Mouse (Mus musculus) liver, embryonic 13.5 days (tissue): ENCODE measurements around the gene Phlpp1. TPM values are rescaled to one million over a fixed set of nuclear protein-coding genes. Genes with fewer than 3 reads are reported as not detected.

ENCODE experiments used
- ATAC-seq: fragments of 200-750 bp; cut with Nextera tagmentation; 2 replicates; pipeline ENCODE4 v1.8.0; 2017; ENCODE audit warnings: low read depth, mild to moderate bottlenecking, moderate number of reproducible peaks, moderate library complexity
- DNase-seq: peaks from one replicate; pipeline ENCODE4 v3.0.0; 2022
- H3K27ac ChIP-seq: fragments of 300-500 bp; sonication (generic); 2 replicates; pipeline ENCODE4 v1.5.1; 2015; ENCODE audit warnings: moderate library complexity, mild to moderate bottlenecking, inconsistent platforms
- H3K27me3 ChIP-seq: fragments of 300-500 bp; sonication (generic); 2 replicates; pipeline ENCODE4 v1.6.1; 2015; ENCODE audit warnings: mild to moderate bottlenecking, inconsistent platforms
- H3K36me3 ChIP-seq: fragments of 300-500 bp; sonication (generic); 2 replicates; pipeline ENCODE4 v1.6.1; 2015; ENCODE audit warnings: mild to moderate bottlenecking, inconsistent platforms
- H3K4me1 ChIP-seq: fragments of 300-500 bp; sonication (generic); replicated peaks from 2 replicates; pipeline ENCODE4 v1.6.1; 2015; ENCODE audit warnings: inconsistent platforms
- H3K4me2 ChIP-seq: fragments of 300-500 bp; sonication (generic); 2 replicates; pipeline ENCODE4 v1.6.1; 2015; ENCODE audit warnings: inconsistent platforms, mild to moderate bottlenecking, moderate library complexity
- H3K4me3 ChIP-seq: fragments of 300-500 bp; sonication (generic); replicated peaks from 2 replicates; pipeline ENCODE4 v1.5.1; 2015; ENCODE audit warnings: mild to moderate bottlenecking, inconsistent platforms
- H3K9ac ChIP-seq: fragments of 300-500 bp; sonication (generic); 2 replicates; pipeline ENCODE4 v1.6.1; 2015; ENCODE audit warnings: mild to moderate bottlenecking, inconsistent platforms
- H3K9me3 ChIP-seq: fragments of 300-500 bp; sonication (generic); replicated peaks from 2 replicates; pipeline ENCODE4 v1.6.1; 2016; ENCODE audit warnings: inconsistent platforms
- WGBS: fragments of 180-500 bp; shearing (Covaris S2); methylation state at CpG from one replicate; pipeline ENCODE4 v1.1.7; 2015; ENCODE audit not compliant: insufficient replicate concordance; 5-methylcytosine and 5-hydroxymethylcytosine counted together
- polyA plus RNA-seq: library from polyadenylated mRNA; unstranded; fragments of >200 nt; fragmentation: Nextera tagmentation; extraction: Ambion mirVana; gene quantifications from 2 replicates; pipeline ENCODE4 v1.2.1, GENCODE M21; 2015

The Phlpp1 gene
- polyA plus RNA-seq, 1 experiment from 2014 or later = 0.61 TPM

- no peak for ATAC-seq
Observed at GRCm38 (mm10) chr1:106320583-106320982, 149.0 kb downstream of the Phlpp1 start.

DNA sequence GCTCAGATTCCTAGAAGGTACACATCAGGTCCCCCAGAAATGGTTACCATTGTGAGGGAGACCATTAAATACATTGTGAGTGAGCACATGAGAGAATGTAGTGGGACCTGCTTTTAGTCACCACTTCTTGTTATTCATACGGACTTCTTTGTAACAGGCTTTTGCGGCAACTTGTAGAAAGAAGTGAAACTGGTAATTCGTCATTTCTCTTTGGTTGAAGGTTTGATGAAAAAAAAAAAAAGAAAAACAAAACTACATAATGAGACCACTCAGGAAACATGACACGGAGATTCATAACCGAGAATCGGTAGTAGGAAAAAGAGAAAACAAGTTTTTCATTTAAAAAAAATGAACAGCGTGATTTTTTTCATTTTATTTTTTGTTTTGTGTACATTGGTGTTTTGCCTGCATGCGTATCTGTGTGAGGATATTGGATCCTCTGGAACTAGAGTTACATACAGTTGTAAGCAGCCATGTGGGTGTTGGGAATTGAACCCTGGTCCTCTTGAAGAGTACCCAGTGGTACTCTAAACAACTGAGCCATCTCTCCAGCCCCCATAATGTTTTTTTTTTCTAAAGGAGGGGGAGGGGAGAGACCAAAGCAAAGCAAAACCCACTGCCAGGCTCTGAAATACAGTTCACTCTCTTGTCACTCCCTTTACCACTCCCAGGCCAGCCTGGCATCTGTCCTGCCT is 150.0 kb downstream of the Phlpp1 start:
- ATAC-seq (no peak), DNase-seq (no peak)
- H3K27me3 ChIP-seq = no peaks in the 10 kb centered on the region
- H3K9me3 ChIP-seq = no peaks in the 10 kb centered on the region
- H3K27ac ChIP-seq = no peak overlapping the region
- no peak overlapping the region for H3K4me2 ChIP-seq
- H3K4me3 ChIP-seq = no peak overlapping the region
- H3K4me1 ChIP-seq = peaks cover 6% of the 10 kb centered on the region; the same call in 1 of the 2 replicates
- no peak overlapping the region for H3K9ac ChIP-seq
- no peaks in the 10 kb centered on the region for H3K36me3 ChIP-seq
- 76% methylated on average over 8 of the region's 8 CpGs for WGBS

More at GRCm38 (mm10) chr1:106320583-106320982, 149.0 kb downstream of the Phlpp1 start:
- Histone ChIP-seq H3K36me3 (no peaks in the 10 kb centered on the region), H3K4me3 (no peak overlapping the region), H3K4me2 (no peak overlapping the region), H3K9ac (no peak overlapping the region), H3K27ac (no peak overlapping the region), H3K4me1 (peaks cover 6% of the 10 kb centered on the region; the same call in 1 of the 2 replicates), H3K27me3 (no peaks in the 10 kb centered on the region), H3K9me3 (no peaks in the 10 kb centered on the region)
- 46% methylated on average over 1 of the region's 1 CpGs for WGBS
- no peak for DNase-seq

GRCm38 (mm10) chr1:106326691-106327090 is 155.1 kb downstream of the Phlpp1 start:
- no peak overlapping the region for H3K27ac ChIP-seq
- no peak overlapping the region for H3K4me2 ChIP-seq
- no peak for ATAC-seq
- no peaks in the 10 kb centered on the region for H3K4me1 ChIP-seq
- no peak overlapping the region for H3K4me3 ChIP-seq
- WGBS = 73% methylated on average over 2 of the region's 2 CpGs
- H3K9me3 ChIP-seq = no peaks in the 10 kb centered on the region
- H3K9ac ChIP-seq = no peak overlapping the region
- DNase-seq = no peak
- H3K36me3 ChIP-seq = no peaks in the 10 kb centered on the region
- no peaks in the 10 kb centered on the region for H3K27me3 ChIP-seq

DNA sequence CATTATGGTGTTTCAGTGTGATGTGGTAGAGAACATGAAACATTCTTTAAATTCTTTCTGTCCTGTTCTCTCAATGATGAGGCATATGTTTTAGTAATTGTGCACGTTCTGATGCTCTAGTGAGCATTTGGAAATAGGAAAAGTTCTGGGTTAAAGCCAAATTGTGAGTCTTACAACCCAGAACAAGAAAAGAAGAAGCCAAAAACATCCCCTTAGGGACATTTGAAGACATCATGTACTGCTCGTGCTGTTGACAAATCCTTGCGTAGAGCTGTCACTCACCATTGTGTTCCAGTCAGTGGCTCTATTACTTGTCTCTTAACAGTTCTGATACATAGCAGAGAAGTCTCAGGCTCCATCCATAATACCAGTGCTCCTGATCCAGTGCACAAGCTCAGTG is 170.5 kb downstream of the Phlpp1 start:
- H3K4me1 ChIP-seq = no peaks in the 10 kb centered on the region
- no peak overlapping the region for H3K4me3 ChIP-seq
- H3K9me3 ChIP-seq = no peaks in the 10 kb centered on the region
- H3K27ac ChIP-seq = no peak overlapping the region
- H3K27me3 ChIP-seq = no peaks in the 10 kb centered on the region
- no peaks in the 10 kb centered on the region for H3K36me3 ChIP-seq
- no peak overlapping the region for H3K9ac ChIP-seq
- no peak overlapping the region for H3K4me2 ChIP-seq
- no peak for DNase-seq
- 73% methylated on average over 3 of the region's 3 CpGs for whole genome bisulfite sequencing
- ATAC-seq = no peak

DNA sequence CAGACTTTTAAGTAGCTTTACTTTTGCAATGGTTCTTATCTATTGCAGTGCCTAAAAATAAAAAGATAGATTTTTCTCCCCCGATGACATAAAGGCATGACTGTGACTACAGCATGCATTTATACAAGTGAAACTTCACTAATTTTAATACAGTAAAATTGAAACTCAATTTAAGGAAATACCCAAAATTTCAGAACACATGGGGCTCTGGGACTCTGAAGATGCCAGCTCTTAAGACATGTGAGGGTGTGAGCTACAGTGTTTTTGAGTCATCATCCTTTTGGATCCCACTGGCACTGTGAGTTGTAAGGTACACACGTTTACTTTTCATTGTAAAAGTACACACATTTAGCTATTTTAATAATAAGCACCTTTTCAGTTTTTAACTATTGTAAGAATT is 173.7 kb downstream of the Phlpp1 start:
- WGBS = 70% methylated on average over 2 of the region's 2 CpGs
- no peaks in the 10 kb centered on the region for H3K4me1 ChIP-seq

GRCm38 (mm10) chr1:106346776-106347175 is 175.2 kb downstream of the Phlpp1 start:
- no peaks in the 10 kb centered on the region for H3K9me3 ChIP-seq
- H3K9ac ChIP-seq = no peak overlapping the region
- H3K27ac ChIP-seq = no peak overlapping the region
- no peak overlapping the region for H3K4me3 ChIP-seq
- no peaks in the 10 kb centered on the region for H3K4me1 ChIP-seq
- 81% methylated on average over 3 of the region's 3 CpGs for WGBS
- no peak for ATAC-seq
- DNase-seq = no peak
- H3K27me3 ChIP-seq = no peaks in the 10 kb centered on the region
- no peaks in the 10 kb centered on the region for H3K36me3 ChIP-seq
- H3K4me2 ChIP-seq = no peak overlapping the region

More for the DNA sequence above, 173.7 kb downstream of the Phlpp1 start:
- no peak overlapping the region for H3K27ac ChIP-seq
- no peaks in the 10 kb centered on the region for H3K36me3 ChIP-seq
- H3K4me2 ChIP-seq = no peak overlapping the region
- H3K4me3 ChIP-seq = no peak overlapping the region
- H3K9me3 ChIP-seq = no peaks in the 10 kb centered on the region
- DNase-seq (no peak), ATAC-seq (no peak)
- no peak overlapping the region for H3K9ac ChIP-seq
- H3K27me3 ChIP-seq = no peaks in the 10 kb centered on the region

GRCm38 (mm10) chr1:106349116-106349515 is 177.6 kb downstream of the Phlpp1 start:
- Histone ChIP-seq H3K36me3 (no peaks in the 10 kb centered on the region), H3K4me2 (no peak overlapping the region), H3K4me1 (no peaks in the 10 kb centered on the region), H3K4me3 (no peak overlapping the region), H3K27me3 (no peaks in the 10 kb centered on the region), H3K9ac (no peak overlapping the region), H3K27ac (no peak overlapping the region), H3K9me3 (no peaks in the 10 kb centered on the region)
- 72% methylated on average over 3 of the region's 3 CpGs for WGBS
- no peak for ATAC-seq
- DNase-seq = no peak

DNA sequence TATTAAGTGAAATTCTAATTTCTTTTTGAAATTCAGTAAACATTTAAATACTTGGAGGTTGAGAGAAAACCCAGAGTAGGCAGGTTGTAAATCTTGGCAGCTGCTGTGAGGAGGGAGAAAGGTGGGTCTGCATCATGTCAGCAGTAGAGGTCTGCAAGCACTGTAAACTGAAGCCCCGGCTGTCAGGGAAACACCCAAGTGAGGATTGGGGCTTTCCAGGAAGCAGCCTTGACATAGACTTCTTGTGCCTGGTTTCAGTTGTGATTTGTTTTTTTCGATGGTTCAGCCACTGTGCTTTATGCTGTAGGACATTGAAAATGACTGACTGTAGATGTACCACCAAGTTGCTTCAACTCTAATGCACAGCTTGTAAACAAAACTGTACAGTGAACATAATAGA is 180.0 kb downstream of the Phlpp1 start:
- H3K4me3 ChIP-seq = no peak overlapping the region
- H3K27me3 ChIP-seq = no peaks in the 10 kb centered on the region
- no peaks in the 10 kb centered on the region for H3K4me1 ChIP-seq
- no peak for DNase-seq
- no peaks in the 10 kb centered on the region for H3K9me3 ChIP-seq
- no peak overlapping the region for H3K9ac ChIP-seq
- no peak for ATAC-seq
- no peak overlapping the region for H3K27ac ChIP-seq
- no peak overlapping the region for H3K4me2 ChIP-seq
- WGBS = 60% methylated on average over 2 of the region's 2 CpGs
- no peaks in the 10 kb centered on the region for H3K36me3 ChIP-seq

DNA sequence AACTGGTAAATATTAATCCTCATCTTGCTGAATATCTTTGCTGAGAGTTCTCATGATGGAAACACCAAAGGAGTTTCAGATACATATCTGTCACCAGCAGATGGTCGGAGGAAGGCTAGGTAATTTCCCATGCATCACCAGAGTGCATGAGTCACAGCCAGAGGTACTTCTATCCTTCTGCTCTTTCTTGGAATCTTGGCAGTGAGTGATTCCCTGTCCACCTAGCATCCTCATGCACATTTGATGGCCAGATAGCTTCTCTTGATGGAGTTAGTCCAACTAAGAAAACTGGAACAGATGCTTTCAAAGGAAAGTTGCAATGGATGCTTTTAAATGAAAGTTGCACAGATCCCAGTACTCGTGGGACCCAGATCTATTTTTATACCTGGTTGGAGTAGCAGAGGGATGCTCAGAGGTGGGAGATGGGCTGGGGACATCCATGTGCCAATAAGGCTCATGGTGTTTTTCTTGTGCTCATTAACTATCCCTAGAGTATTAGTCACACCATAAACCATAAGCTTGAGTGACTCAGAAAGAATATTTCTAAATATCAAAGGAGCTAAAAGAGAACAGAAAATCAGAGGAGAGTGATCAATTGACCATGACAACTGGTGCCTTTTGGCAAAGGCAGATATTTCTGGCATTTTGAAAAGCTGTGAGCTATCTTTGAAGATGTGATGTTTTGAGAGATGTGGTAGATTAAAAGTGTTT is 181.4 kb downstream of the Phlpp1 start:
- Histone ChIP-seq H3K4me1 (no peaks in the 10 kb centered on the region), H3K4me3 (no peak overlapping the region), H3K9ac (no peak overlapping the region), H3K27ac (no peak overlapping the region), H3K4me2 (no peak overlapping the region), H3K36me3 (no peaks in the 10 kb centered on the region), H3K27me3 (no peaks in the 10 kb centered on the region), H3K9me3 (no peaks in the 10 kb centered on the region)
- 49% methylated on average over 2 of the region's 2 CpGs for WGBS
- DNase-seq = no peak
- ATAC-seq = no peak

GRCm38 (mm10) chr1:106353993-106354392 is 182.4 kb downstream of the Phlpp1 start:
- no peak for ATAC-seq
- H3K4me1 ChIP-seq = no peaks in the 10 kb centered on the region
- no peaks in the 10 kb centered on the region for H3K9me3 ChIP-seq
- no peaks in the 10 kb centered on the region for H3K27me3 ChIP-seq
- no peak overlapping the region for H3K4me3 ChIP-seq
- no peak overlapping the region for H3K9ac ChIP-seq
- no peak for DNase-seq
- no peak overlapping the region for H3K27ac ChIP-seq
- 66% methylated on average over 4 of the region's 4 CpGs for WGBS
- no peak overlapping the region for H3K4me2 ChIP-seq
- no peaks in the 10 kb centered on the region for H3K36me3 ChIP-seq

DNA sequence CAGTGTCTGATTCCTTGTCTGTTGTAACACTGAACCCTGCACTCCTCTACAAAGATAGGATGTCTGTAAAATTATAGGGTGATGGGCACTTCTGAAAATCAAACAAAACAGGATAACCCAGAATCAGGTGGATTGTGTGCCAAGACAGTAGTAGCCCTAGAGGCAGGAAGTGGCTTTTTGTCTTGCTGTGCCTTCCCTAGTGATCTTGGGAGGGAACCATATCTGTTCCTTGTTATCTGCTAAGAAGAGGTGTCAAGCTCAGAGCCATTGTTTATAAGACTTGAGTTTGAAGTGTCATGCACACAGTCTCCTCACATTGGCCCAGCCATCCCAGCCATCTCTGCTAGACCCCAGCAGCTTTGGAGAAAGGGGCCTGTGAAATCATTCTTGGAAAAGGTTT is 187.9 kb downstream of the Phlpp1 start:
- no peaks in the 10 kb centered on the region for H3K4me1 ChIP-seq
- no peak for ATAC-seq
- no peak overlapping the region for H3K27ac ChIP-seq
- H3K36me3 ChIP-seq = no peaks in the 10 kb centered on the region
- no peaks in the 10 kb centered on the region for H3K27me3 ChIP-seq
- no peak overlapping the region for H3K4me2 ChIP-seq
- no peak overlapping the region for H3K9ac ChIP-seq
- no peak for DNase-seq
- no peak overlapping the region for H3K4me3 ChIP-seq
- no peaks in the 10 kb centered on the region for H3K9me3 ChIP-seq
